Mouse (Mus musculus): ENCODE measurements around the gene Zfp507. TPM values are rescaled to one million over a fixed set of nuclear protein-coding genes. Genes with fewer than 3 reads are reported as not detected.

The Zfp507 gene
- polyA plus RNA-seq, 1 experiment from 2014 or later, result 27.1 TPM

GRCm38 (mm10) chr7:35733313-35734050, 69.3 kb downstream of the Zfp507 start:
- H3K4me1 ChIP-seq (replicated peaks), result no peaks in the 10 kb centered on the region
- H3K36me3 ChIP-seq, result peaks cover 59% of the 10 kb centered on the region

GRCm38 (mm10) chr7:35732585-35733059, 70.2 kb downstream of the Zfp507 start:
- Histone ChIP-seq H3K9ac (replicated peaks) (no peak overlapping the region), H3K4me1 (replicated peaks) (no peaks in the 10 kb centered on the region), H3K4me3 (replicated peaks) (no peak overlapping the region), H3K9me3 (peaks cover 16% of the 10 kb centered on the region), H3K27ac (no peak overlapping the region), H3K27me3 (no peaks in the 10 kb centered on the region), H3K36me3 (peaks cover 60% of the 10 kb centered on the region), H3K4me2 (no peak overlapping the region)
- no peak for ATAC-seq (ENCODE audit: insufficient number of reproducible peaks, insufficient read depth, low FRiP score, low TSS enrichment, low read depth)
- 84% methylated on average over 9 of the region's 10 CpGs for WGBS

More at GRCm38 (mm10) chr7:35733313-35734050, 69.3 kb downstream of the Zfp507 start:
- Histone ChIP-seq H3K27me3 (no peaks in the 10 kb centered on the region), H3K4me3 (replicated peaks) (no peak overlapping the region), H3K9ac (replicated peaks) (no peak overlapping the region), H3K4me2 (no peak overlapping the region), H3K27ac (no peak overlapping the region), H3K9me3 (peaks cover 11% of the 10 kb centered on the region)
- no peak for ATAC-seq (ENCODE audit: insufficient number of reproducible peaks, insufficient read depth, low FRiP score, low TSS enrichment, low read depth)
- 65% methylated on average over 14 of the region's 14 CpGs for WGBS

- Histone ChIP-seq H3K27me3 (no peaks in the 10 kb centered on the region), H3K4me1 (replicated peaks) (no peaks in the 10 kb centered on the region), H3K4me3 (replicated peaks) (no peak overlapping the region), H3K4me2 (no peak overlapping the region), H3K36me3 (peaks cover 66% of the 10 kb centered on the region), H3K9me3 (peaks cover 13% of the 10 kb centered on the region; the same call in 1 of the 2 replicates), H3K27ac (no peak overlapping the region), H3K9ac (replicated peaks) (no peak overlapping the region)
- no peak for ATAC-seq (ENCODE audit: insufficient number of reproducible peaks, insufficient read depth, low FRiP score, low TSS enrichment, low read depth)
- WGBS, result 95% methylated on average over 9 of the region's 9 CpGs
Measured at GRCm38 (mm10) chr7:35729621-35730031, 73.2 kb downstream of the Zfp507 start.

- Histone ChIP-seq H3K27ac (no peak overlapping the region), H3K9ac (replicated peaks) (no peak overlapping the region), H3K36me3 (peaks cover 69% of the 10 kb centered on the region), H3K9me3 (peaks cover 13% of the 10 kb centered on the region; the same call in 1 of the 2 replicates), H3K27me3 (no peaks in the 10 kb centered on the region), H3K4me1 (replicated peaks) (no peaks in the 10 kb centered on the region), H3K4me3 (replicated peaks) (no peak overlapping the region), H3K4me2 (no peak overlapping the region)
- no peak for ATAC-seq (ENCODE audit: insufficient number of reproducible peaks, insufficient read depth, low FRiP score, low TSS enrichment, low read depth)
- WGBS, result 92% methylated on average over 12 of the region's 12 CpGs
Measured at GRCm38 (mm10) chr7:35728376-35728775, 74.4 kb downstream of the Zfp507 start.

- ATAC-seq (ENCODE audit: insufficient number of reproducible peaks, insufficient read depth, low FRiP score, low TSS enrichment, low read depth), result no peak
- WGBS, result 74% methylated on average over 2 of the region's 2 CpGs
- Histone ChIP-seq H3K27ac (no peak overlapping the region), H3K27me3 (no peaks in the 10 kb centered on the region), H3K4me2 (no peak overlapping the region), H3K4me3 (replicated peaks) (no peak overlapping the region), H3K9me3 (peaks cover 3% of the 10 kb centered on the region; the same call in 1 of the 2 replicates), H3K36me3 (peaks cover 91% of the 10 kb centered on the region), H3K9ac (replicated peaks) (no peak overlapping the region), H3K4me1 (replicated peaks) (no peaks in the 10 kb centered on the region)
Measured at GRCm38 (mm10) chr7:35723035-35723434, 79.8 kb downstream of the Zfp507 start.

Other genes with a start within 250 kb of the Zfp507 start
- 33.0 and 37.5 TPM in 2 replicates for gene Nudt19, start 246.7 kb downstream of the Zfp507 start, polyA plus RNA-seq (2016; fragmentation: Nextera tagmentation; extraction: Ambion mirVana)
- 0.19 and 0.28 TPM in 2 replicates for gene Rgs9bp, start 217.4 kb downstream of the Zfp507 start, polyA plus RNA-seq (2016; fragmentation: Nextera tagmentation; extraction: Ambion mirVana)
- 41.6 and 44.9 TPM in 2 replicates for gene Ankrd27, start 216.8 kb downstream of the Zfp507 start, polyA plus RNA-seq (2016; fragmentation: Nextera tagmentation; extraction: Ambion mirVana)
- 327 and 339 TPM in 2 replicates for gene Pdcd5, start 155.5 kb downstream of the Zfp507 start, polyA plus RNA-seq (2016; fragmentation: Nextera tagmentation; extraction: Ambion mirVana)
- gene Dpy19l3, start 48.5 kb downstream of the Zfp507 start, polyA plus RNA-seq (2016; fragmentation: Nextera tagmentation; extraction: Ambion mirVana), result 35.8 and 39.2 TPM in 2 replicates

Measured in limb, embryonic 12.5 days (tissue).